Mouse (Mus musculus) embryo, embryonic 11 days (tissue): ENCODE data around the gene Fgg.

Experiments used
- DNase-seq: peaks from one replicate; pipeline ENCODE4 v3.0.0-alpha.2; 2015

Fgg gene

DNA sequence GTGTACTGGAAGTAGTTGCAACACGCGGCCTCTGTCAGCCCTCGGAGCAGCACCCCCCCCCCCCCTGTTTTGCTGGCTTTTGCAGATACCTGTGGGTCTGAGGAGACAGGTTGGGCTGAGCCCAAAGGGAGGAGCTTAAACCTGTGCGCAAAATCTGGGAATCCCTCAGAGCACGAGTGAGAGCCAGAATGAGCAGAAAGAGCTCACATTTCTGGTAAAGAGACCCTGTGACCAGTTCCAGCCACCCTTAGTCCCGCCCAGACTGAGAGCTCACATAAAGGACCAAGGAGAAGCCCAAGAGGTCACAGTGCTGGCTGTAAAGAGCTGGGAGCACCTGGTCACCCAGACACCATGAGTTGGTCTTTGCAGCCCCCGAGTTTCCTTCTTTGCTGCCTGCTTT is at the start of gene Fgg:
Gene Fgg (plus strand): TSS at position 168 of the 400 bp plus-strand sequence.
- DNase-seq = no peak

DNA sequence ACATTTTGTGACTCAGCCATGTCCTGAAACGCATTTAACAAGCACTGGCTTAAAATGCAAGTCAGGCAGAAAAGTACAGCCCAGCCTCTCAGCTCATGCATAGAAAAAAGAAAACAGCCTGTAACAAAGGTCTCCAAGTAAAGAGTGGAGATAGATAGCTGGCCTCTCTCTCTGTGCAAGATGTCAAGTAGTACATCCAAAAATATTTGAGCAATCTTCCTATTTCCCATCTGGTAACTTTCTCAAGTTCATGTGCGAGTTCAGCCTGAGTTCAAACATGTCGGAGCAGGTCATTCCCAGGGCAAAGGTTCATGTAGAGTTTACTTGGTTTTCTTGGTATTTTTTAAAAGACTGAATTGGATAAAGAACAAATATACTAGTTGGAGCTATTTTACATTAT is 36.5 kb upstream of the Fgg start:
- no peak for DNase-seq

DNA sequence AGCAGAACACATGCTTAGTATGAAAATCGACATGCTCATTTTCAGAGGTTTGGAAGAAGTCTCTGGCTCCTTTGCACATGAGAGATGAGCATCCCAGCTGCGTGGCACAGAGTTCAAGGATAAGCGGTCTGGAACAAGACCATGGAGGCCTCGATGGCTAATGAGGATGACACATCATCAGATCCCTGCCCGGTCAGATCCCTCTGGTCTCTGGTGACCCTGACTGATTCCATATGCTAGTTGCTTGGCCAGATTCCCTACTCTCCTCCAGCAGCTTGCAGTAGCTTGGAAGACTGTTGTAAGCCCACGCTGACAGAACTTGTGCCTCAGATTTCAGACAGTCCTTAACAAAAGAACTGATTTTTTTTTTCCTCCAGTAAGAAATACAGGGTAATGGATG is 26.7 kb upstream of the Fgg start:
- no peak for DNase-seq

DNA sequence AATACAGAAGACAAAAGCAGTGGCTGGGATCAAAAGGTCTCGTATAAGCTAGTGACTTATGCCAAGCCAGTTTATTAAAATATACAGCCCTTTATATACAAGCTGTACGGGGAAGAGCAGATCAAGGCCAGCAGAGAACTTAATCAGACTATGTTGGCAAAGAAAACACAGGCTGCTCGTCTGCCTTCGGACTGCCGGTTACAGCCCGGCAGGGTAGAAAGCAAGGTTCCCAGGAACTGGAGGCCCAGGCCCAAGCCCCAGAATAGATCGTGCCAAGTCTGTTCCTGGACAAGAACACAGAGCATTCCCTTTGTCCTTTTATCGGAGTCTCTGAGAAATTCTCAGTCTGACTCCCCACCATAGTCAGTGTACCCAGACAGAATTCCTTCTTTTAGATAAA is 25.7 kb upstream of the Fgg start:
- DNase-seq = no peak

DNA sequence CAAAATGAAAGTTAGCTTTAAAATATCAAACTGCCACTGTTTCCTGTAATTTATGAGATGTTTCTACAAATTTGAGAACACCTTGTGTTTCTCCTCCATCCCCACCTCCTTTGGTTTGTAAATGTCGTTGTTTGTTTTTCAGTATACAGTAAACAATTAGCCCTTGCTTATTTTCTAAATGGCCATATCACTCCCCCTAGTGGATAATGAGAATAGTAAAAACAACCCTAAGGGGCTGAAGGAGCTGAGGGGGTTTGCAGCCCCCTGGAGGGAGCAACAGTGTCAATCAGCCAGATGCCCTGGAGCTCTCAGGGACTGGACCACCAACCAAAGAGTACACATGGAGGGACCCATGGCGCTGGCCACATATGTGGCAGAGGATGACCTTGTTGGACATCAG is 22.7 kb upstream of the Fgg start:
- DNase-seq = no peak

DNA sequence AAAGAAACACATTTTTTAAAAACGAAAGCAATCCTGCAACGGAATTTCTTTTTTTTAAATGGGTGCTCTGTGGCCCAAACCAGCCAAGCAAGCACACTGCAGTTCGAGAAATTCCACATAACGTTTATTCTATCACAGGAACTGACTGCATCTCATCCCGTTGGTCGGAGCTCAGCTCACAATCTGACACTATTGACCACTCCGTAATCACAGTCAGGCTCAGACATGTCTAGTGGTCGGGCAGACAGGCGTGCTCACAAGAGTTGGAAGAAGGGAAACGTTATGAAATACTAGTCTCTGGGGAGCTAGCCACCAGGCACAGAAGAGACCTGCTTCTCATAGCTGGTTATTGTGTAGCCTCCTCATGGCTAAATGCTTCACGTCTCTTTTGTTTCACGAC is 15.6 kb upstream of the Fgg start:
- no peak for DNase-seq

DNA sequence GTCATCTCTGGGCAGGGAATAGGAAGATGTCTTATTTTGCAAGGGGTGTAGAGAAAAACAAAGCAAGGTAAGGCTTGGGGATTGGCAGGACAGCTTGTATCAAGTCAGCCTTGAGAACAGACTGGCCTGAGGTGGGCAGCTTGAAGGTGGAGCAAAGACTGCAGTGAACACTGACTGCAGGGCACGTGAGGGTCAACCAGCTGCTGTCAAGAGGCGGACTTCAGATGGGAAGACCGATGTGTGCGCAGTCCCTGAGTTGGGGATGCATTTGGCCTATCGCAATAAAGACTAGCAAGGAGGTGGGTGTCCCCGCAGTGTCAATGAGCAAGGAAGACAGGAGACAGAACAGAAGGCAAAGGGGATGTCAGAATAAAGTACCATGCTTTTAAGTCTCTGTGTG is 14.6 kb upstream of the Fgg start:
- no peak for DNase-seq

DNA sequence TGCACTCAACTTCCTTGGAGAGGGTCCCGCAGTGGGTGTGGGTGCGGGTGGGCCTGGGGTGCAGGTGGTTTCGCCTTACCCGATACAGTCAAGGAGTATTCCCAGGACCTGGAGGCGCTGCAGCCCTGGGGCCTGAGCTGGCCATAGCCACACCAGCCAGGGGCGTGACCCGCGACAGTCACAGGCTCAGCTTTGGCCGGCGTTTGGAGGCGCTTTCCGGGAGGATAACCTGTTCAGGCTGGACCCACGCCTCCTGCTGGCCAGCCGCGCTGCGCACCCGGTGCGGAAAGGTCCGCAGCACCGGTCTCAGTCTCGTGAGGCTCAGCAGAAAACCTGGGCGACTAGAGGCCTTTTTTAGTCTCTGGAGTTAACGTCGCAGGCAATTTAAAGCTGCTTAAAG is 12.2 kb upstream of the Fgg start:
- DNase-seq = peak; percentile 87

DNA sequence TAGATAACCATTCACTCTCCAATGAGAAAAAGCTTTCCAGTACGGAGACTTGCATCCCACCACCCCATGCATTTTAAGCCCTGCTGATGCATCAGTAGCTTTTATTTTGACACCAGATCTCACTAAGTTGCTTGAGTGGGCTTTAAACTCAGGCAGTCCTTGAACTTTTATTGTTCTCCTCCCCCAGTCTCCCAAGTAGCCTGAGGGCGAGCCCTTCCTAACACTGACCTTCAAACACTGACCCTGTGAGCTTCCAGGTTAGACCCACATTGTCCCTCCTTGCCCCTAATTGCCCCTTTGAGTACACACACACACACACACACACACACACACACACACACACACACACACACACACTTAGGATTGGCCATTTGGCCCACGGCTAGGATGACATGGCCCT is 10.9 kb upstream of the Fgg start:
- no peak for DNase-seq

DNA sequence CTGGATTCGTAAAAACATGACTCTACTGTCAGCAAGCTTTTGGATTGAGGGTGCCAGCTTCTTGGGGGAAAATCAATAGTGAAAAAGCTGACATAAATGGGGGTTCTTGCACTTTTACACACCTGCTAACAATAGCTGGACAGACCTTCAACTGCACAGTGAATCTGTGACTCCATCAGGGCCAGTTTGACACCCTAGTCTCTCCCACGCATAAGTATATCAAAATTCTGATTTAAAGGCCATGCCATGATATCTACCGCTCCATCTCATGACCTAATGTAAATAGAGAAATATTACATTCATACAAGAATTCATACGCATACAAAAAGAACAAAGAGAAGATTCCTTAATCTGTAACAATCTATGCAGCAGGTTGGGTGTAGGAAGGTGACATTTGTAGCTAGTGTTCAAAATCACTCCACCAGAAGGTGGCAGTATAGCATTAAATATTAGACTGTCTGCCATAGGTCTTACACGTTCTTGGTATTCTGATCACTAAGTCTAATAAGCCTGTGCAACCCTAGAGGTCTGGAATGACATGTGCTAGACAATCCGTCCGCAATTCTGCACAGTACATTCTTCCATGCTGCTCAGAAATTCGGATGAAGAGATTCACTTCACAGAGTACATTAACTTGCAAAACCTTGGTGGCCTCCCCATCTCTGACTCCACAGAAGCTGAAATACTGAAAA is 8.6 kb upstream of the Fgg start:
- peak; percentile 88 for DNase-seq

DNA sequence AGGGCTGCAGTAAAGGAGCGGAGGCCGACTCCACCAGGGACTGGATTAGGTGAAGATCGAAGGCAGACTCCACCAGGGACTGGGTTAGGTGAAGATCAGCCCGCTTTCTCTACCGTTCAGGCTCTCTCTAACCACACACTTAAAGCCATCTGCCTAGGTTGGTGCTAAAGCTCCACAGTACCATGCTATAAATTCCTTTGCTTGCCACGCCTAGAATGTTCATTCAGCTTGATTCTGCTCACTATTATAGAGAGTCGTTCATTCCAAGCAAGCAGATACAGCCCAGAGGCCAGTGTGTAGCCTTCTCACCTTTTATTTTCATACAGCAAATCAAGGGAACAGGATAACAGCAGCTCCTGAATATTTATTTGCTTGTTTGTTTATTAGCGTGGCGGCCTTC is 7.5 kb upstream of the Fgg start:
- no peak for DNase-seq

DNA sequence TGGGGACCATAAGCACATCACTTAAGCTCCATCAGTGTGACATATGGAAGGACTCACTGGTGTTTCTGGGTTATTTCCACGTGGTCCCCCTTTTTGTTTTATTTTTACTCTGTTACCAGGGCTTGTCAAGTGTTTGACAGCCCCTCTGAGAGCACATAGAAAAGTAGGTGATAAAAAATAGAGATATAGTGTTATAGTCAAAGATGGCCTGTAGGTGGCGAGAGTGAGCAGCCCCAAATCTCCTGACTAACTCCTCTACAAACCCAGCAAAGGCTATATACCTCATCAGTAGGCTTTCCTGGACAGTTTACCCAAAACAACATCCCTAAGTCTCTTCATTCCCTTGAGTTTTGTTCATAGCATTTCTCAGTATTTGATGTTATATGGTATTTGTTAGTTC is 5.3 kb upstream of the Fgg start:
- peak; percentile 48 for DNase-seq

DNA sequence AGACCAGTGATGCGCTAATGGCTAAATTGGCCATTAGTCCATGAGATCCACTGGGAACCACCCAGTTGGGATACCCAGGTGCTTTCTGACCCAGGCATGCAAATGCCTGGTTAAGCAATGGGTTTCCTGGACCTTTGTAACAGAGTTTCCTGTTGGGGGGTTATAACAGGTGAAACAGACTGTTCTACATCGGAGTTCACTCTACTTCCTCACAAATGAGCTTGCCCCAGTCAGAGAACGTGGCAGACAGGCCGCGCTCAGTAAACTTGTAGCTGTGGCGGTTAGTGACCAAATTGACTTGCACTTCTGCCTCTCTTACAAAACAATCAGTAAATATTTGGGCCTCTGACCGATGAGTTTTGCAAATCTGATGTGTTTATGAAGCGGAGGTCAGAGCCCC is 4.5 kb upstream of the Fgg start:
- DNase-seq = no peak

DNA sequence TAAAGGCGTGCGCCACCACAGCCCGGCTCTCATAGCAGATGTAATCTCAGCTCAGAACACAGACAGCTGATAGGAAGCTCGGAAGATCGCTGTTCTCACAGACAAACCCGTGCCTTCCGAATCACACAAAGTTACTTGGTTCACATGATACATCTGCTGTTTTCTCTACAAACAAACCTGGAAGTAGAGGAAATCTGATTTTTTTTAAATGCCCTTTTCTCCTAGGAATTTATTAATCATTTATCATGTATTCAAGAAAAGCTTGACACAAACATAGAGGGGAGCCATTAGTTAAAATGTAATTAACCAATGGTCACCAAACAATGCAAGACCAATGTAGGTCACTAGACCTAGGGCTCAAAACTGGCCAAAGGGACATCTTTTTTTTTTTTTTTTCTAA is 2.7 kb upstream of the Fgg start:
- no peak for DNase-seq

DNA sequence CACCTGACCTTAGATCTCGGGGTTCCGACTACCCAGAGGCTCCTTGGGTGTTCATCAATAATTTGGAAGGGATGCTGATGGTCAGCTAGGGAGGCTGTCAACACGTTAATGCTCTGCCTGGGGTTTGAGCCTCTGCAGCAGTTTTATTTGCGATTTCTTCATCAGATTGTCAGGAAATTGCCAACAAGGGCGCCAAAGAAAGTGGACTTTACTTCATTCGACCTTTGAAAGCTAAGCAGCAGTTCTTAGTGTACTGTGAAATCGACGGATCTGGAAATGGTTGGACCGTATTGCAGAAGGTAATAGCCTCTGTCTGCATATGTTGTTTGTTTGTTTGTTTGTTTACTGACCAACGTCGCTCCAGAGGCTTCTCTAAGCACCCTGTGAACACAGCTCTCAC is 2.8 kb downstream of the Fgg start:
- no peak for DNase-seq

DNA sequence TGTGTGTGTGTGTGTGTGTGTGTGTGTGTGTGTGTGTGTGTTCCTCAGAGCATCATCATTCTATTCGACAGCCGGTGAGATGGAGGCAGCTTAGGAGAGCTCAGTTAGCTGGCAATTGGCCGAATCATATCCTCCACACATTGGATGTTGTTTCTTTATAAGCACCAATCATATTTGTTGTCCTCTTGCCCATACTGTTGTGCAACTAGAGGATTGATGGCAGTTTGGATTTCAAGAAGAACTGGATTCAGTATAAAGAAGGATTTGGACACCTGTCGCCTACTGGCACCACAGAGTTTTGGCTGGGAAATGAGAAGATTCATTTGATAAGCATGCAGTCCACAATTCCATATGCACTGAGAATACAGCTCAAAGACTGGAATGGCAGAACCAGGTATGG is 3.6 kb downstream of the Fgg start:
- no peak for DNase-seq

DNA sequence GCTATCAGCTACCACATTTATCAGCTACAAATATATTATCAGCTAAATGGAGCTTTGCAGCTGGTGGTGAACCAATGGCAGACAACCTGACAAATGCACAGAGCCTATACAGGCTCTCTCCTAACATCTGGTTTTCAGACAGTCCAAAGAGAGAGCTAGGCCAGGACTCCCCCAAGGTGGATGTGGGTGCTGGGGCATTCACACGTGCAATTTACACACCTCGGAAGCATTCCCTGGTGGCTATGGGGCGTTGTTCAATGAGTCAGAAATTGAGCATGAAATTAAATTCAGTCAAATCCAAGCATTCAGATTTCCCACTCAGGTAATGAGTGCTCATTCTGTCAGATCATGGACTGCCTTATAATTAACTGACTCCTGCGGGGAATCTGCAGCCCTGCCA is 4.0 kb downstream of the Fgg start:
- no peak for DNase-seq

DNA sequence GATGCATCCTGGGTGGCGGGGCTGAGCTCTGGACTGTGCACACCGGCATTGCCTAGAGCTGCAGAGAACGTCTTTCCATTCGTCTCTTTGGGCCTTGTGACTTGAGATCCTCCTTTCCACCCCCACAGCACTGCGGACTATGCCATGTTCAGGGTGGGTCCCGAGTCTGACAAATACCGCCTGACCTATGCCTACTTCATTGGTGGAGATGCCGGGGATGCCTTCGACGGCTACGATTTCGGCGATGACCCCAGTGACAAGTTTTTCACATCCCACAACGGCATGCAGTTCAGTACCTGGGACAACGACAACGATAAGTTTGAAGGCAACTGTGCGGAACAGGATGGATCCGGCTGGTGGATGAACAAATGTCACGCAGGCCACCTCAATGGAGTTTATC is 5.1 kb downstream of the Fgg start:
- no peak for DNase-seq

DNA sequence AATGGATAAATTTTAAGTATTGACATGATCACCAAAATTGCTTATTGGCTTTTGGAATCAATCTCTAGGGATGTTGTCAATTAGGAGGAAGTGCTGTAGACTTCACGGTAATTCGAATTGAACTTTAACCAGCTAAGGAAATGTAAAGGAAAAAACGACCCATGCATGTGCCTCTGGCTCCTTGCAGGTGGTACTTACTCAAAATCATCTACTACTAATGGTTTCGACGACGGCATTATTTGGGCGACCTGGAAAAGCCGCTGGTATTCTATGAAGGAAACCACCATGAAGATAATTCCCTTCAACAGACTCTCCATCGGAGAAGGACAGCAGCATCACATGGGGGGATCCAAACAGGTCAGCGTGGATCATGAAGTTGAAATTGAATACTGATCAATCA is 6.4 kb downstream of the Fgg start:
- DNase-seq = no peak

DNA sequence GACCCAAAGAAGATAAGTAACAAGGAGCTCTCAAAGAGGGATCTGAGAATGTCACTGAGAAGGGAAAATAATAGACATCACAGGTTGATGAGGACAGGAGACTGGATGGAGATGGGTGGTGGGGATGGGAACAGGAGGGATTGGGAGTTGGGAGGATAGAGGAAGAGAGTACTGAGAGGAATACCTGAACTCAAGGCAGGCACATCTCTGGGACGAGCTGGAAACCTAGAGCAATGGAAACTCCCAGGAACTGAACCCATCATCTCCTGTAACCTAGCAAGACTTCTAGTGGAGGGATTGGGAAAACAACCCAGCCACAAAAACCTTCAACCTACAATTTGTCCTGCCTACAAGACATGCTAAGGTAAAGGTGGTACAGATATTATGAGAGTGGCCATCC is 8.7 kb downstream of the Fgg start:
- no peak for DNase-seq

DNA sequence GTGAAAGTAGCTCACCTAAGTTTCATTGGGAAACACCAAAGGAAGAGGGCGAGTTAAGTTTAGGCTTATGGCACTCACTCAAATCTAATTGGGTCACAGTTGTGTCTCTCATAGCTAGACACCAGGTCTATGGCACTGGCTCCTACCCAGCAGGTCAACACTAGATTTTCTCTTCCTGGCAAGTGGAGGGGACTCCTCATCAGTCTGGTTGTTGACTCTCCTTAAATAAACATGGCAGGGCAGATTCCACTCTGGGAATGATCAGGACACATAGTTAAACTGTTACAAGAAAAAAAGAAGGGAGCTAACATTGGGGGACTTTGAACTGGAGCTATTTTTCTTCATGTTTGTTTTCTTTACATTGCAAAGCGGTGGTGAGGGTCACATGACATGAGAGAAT is 12.9 kb downstream of the Fgg start:
- no peak for DNase-seq

DNA sequence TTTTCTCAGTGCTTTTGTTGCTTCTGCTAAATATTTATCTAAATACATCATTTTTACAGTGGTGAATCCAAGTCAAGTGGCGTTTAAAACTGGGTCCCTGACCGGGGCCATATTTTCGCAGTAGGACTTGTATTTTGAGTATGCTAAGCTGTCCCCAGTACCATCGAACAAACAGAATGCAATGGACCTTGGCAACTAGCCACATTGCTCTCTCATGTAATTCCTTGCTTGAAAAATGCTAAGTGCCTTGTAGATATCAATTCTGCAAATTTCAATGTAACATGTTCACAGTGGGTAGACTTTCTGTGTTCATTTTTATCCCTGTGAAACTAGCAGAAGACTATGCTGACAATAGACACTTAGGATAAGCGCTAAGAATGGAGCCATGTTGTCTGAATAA is 13.7 kb downstream of the Fgg start:
- DNase-seq = no peak

DNA sequence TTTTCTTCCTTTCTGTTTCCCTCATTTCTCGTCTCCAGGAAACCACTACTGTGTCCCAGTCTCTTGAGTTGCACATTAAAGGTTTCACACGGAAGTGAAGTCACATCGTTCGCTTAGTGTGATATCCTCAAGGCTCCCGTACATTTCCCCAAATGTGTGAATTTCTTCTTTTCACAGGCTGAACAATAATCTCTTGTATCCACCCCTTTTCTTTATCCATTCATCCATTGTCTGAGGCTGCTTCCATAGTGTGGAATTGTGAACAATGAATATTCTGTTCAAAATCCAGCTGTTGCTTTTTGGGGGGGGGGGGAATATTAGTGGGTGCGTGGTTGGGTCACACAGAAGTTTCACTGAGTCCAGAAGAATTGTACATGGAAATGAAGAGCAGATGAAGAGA is 17.5 kb downstream of the Fgg start:
- no peak for DNase-seq

DNA sequence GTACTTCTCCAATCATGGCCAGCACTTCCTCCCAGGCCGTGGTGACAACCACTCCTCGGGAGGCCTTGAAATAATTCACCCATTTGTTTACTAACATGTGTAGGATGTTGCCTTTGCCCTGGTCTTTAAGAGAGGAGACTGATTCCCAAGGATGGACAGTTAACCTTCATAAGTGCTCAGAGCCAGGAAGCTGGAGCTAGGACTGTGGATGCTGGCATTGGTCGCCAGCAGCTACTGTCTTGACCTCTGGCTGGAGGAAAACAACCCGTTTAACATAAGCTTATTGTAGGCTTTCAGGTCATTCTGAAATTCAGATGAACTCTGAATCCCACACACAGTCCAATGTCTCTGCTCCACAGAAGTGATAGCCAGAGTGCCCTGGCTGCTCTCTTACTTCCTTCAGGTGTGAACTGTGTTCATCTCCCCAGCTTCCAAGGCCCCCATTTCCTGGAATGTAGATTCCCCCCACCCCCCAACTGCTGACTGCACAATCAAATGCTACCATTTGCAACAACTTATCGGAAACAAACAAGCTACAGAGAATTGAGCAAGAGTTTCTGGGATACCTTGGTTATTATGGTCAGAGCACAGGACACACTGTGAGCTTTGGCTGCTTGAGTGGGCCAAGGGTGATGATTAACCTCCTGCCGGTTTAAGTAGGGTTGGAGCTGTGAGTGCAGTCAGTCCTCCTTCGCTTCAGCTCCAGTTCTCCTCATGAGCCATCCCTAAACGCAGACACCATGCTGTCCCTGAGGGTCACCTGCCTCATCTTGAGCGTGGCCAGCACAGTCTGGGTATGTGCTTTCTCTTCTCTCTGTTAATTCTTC is 18.2 kb downstream of the Fgg start, which contains the start of gene Fga:
Gene Fga (plus strand): TSS at position 602 of the 827 bp plus-strand sequence.
- no peak for DNase-seq
